Mouse (Mus musculus): Measurements from ENCODE around the gene Crybb3.

Gene Crybb3

GRCm38 (mm10) chr5:113105035-113105434 lies 23.7 kb upstream of the Crybb3 start:
- in situ Hi-C loops (cut with MboI), result no loop called here

DNA sequence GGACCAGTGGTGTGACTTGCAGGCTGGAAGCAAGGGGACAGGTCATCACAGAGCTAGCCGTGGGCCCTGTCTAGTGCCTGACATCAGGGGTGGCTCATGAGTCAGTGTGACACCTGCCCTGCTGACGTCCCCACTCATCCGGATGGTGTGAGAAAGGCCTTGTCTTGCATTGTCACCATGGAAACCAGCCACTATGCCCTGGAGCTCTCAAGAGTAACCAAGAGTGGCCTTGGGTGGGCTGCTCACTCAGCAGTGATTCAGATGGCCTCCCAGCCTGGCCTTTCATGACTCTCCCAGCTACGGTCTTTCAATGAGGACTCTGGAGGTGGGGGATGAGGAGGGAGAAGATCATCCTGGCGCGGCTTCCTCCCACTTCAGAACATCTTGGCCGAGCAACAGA lies 21.1 kb upstream of the Crybb3 start:
- in situ Hi-C loops (cut with MboI), result no loop called here

DNA sequence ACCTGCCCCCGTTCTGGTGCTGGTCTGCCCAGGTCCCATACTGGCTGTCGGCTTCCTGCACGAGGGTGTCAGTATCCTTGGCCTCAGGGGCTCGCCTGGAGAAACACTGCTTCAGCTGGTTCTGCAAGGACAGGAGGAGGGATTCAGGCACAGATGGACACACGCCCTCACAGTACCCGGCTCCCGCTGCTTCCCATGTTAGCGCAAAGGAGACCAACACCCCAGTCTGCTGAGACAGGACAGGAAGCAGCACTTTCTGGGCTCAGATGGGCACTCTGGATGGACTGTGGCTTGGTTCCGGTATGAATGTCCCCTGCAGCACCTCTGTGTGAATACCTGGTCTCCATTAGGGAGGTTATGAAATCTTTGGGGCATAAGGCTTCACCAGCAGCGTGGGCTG lies 20.1 kb upstream of the Crybb3 start:
- in situ Hi-C loops (cut with MboI), result no loop called here

DNA sequence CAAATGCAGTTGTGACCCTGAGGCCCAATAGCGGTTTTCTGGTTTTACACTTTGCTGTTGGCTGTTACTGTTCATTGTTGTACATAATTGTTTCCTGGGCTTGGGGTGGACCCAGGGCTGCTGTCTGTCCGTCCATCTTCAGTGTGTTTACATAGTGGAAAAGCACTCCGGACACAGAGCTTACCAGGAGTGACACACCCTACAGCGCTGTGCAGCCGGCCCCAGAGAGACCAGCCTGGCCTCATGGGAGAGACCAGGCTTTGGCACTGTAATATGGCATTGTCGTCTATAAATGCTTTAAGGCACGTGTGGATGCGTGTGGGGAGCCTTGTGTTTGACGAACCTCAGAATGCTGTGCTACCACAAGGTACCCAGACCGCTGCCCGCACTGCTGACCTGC lies 19.0 kb upstream of the Crybb3 start:
- in situ Hi-C loops (cut with MboI), result no loop called here

- in situ Hi-C loops (cut with MboI), result no loop called here
These were observed 18.2 kb upstream of the Crybb3 start for GRCm38 (mm10) chr5:113099546-113099945.

DNA sequence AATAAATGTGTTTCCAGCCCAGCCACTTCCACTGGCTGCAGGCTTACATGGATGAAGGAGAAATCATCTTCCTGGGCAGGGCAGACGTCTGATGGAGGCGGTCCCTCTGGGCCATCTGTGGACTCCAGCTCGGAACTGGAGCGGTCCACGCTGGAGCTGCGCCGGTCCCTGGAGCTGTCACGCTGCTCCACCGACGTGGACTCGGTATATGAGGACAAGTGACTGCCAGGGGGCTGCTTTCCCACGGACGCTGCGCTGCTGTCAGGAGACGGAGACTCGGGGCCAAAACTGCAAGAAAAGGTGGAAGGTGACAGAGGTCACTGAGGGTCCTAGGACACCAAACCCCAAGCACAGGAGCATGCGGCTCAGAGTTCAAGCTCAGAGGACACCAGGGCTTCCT lies 16.2 kb upstream of the Crybb3 start:
- in situ Hi-C loops (cut with MboI), result no loop called here

- in situ Hi-C loops (cut with MboI), result no loop called here
These were observed 14.1 kb upstream of the Crybb3 start for GRCm38 (mm10) chr5:113095456-113095855.

DNA sequence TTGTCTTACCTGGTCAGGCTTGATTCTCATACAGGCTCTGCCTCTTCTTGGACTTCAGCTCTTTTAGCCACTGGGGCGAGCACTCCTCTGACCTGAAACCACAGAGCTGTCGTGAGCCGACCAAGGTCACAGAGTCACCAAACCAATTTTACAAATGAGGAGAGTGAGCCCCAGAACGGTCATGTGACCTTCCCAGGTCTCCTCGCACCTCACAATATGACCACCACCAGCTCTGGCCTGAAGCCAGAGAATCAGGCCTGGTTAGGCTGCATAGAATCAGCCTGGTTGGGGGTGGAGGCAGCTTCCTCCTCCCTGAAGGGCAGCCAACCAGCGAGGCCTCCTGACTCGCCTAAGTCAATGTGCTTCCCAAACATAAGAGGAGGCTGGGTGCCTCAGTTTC lies 11.0 kb upstream of the Crybb3 start:
- in situ Hi-C loops (cut with MboI), result no loop called here

GRCm38 (mm10) chr5:113091162-113091561 lies 9.8 kb upstream of the Crybb3 start:
- in situ Hi-C loops (cut with MboI), result no loop called here

DNA sequence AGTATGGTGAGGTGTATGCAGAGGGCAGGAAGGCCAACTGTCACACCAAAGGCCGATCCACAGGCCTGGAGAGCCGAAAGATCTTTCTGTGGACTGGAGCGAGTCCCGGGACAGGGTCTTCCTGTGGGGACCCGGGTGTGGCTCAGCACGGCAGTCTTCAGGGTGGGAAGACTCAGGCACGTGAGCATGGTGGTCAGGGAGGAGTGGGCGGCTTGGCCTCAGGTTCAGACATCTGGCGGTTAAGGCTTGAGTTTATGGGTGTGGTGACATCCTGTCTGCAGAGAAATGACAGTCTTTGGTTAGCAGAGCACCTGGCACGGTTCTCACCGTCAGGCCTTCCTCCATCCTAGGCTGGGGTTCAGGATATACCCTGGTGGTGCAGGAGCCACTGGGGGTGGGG lies 9.4 kb upstream of the Crybb3 start:
- in situ Hi-C loops (cut with MboI), result no loop called here

- in situ Hi-C loops (cut with MboI), result no loop called here
These were observed 8.8 kb upstream of the Crybb3 start for GRCm38 (mm10) chr5:113090077-113090690.

- in situ Hi-C loops (cut with MboI), result no loop called here
These were observed 6.1 kb upstream of the Crybb3 start for GRCm38 (mm10) chr5:113087465-113087864.

GRCm38 (mm10) chr5:113086990-113087389 lies 5.6 kb upstream of the Crybb3 start:
- in situ Hi-C loops (cut with MboI), result no loop called here

- in situ Hi-C loops (cut with MboI), result no loop called here
These were observed 5.1 kb upstream of the Crybb3 start for GRCm38 (mm10) chr5:113086439-113086838.

- in situ Hi-C loops (cut with MboI), result no loop called here
These were observed 4.5 kb upstream of the Crybb3 start for GRCm38 (mm10) chr5:113085931-113086330.

GRCm38 (mm10) chr5:113084309-113084708 lies 2.9 kb upstream of the Crybb3 start:
- in situ Hi-C loops (cut with MboI), result no loop called here

GRCm38 (mm10) chr5:113082356-113083168 lies 1.2 kb upstream of the Crybb3 start:
- in situ Hi-C loops (cut with MboI), result no loop called here

DNA sequence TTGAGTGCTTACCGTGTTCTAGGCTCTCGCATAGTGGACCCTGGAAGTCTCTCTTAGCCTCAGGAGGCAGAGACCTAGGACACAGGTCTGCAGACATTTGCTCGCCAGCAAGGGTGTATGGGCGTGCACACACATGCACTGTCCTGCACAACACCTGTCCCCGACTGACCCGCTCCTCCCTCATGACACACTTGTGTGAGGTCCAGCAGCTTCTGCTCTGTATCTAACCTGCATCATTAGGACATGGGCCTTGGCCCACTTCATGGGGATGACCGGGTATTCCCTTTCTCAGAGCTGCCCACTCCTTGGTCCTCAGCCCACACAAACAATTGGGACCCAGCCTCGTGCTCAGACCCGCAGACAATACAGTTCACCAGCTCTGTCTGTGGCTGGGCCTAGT lies 364 bp downstream of the Crybb3 start:
- in situ Hi-C loops (cut with MboI), result no loop called here

DNA sequence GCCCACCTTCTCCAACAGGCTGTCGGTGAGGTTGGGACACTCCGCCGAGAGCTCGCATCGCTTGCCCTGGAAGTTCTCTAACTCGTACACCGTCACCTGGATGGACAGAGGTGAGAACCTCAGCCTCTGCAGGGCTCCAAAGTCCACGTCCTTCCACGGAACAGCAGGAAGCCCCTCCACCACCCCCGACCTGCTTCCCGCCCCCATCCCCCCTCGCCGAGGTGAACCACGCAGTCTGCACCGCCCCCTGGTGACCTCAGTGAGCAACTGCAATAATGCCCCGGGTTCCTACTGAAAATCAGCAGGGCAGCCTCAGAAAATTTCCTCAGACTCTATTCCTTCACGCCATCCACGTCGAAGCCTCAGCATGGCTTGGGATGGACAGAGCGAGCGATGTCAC lies 1.6 kb downstream of the Crybb3 start:
- in situ Hi-C loops (cut with MboI), result no loop called here

DNA sequence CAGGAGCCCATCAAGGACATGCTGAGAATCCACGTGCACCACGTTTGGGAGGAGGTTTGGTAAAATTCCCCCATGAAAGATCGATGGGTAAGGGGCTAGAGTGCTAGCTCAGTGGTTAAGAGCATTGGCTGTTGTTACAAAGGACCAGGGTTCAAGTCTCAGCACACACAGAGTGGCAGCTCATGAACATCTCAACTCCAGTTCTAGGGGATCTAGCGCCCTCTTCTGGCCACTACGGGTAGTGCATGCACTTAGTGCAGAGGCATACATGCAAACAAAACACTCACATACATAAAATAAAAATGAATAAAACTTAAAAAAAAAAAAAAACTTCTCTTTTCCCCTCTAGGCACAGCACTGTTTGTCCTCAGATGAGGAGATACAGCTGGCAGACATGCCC lies 2.7 kb downstream of the Crybb3 start:
- in situ Hi-C loops (cut with MboI), result no loop called here

GRCm38 (mm10) chr5:113070017-113070416 lies 11.4 kb downstream of the Crybb3 start, which contains the start of gene Crybb2:
TSS of gene Crybb2 (minus strand) at chr5:113070117.
- in situ Hi-C loops (cut with MboI), result no loop called here

- in situ Hi-C loops (cut with MboI), result loop anchor here (10.0 kb wide), 1 partner anchor 180 kb away; no protein-coding TSS in a partner anchor
These were observed 27.1 kb downstream of the Crybb3 start for GRCm38 (mm10) chr5:113054308-113054707.

DNA sequence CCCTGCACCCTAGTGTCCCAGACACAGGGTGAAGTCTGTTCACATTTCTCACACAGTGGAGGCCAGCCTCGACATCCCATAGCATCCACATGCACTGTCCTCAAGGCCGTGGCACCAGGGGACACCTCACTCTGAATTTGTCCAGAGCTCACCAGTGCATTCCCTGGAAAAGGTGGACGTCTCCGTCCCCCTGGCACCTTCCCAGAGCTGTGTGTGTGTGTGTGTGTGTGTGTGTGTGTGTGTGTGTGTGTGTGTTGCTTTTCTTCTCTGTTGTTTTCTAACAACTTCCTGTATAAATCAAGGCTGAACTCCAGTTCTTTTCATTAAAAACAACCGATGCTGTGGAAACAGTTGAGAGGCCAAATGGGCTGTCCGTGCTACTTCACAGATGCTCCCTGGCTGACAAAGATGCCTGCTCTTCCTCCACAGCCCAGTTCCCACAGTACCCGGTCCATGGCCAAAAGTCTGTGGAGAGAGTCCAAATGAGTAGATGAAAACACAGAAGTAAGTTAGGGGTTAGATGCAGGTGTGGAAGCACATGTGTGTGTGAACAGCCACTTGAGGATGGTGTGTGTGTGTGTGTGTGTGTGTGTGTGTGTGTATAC lies 30.7 kb downstream of the Crybb3 start:
- in situ Hi-C loops (cut with MboI), result loop anchor here (10.0 kb wide), 1 partner anchor 176 kb away; no protein-coding TSS in a partner anchor

Data from mature B cell (primary cell).